ENCODE assay signal across 29 mouse cellular contexts in the genomic region with DNA sequence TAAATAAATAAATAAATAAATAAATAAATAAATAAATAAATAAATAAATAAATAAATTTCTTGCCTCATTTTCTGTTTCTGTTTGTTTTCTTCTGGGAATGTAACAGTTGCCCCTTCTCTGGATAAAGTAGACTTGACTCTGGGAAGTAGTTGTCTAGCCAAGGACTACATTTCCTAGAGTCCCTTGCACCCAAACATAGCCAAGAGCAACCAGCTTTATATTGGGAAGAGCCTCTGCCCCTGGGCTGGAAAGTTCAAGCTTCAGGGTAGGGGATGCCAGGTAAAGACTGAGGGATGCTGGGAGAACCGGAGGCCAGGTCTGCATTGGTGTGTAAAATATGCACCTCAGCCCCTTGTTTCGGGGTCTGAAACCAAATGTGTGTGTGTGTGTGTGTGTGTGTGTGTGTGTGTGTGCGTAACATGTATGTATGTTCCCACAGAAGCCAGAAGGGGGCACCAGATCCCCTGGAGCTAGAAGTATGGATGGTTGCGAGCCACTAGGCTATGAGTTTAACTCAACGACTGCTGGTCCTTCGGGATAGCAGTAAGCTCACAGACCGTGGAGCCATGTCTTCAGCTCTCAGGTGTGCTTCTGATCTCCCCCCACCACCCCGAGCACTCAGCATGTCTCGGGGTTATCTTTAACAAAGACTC. TPM values are rescaled to one million over a fixed set of nuclear protein-coding genes. Genes with fewer than 3 reads are reported as not detected.
"Had no signal": no experiment of that assay in that cellular context is flagged by ENCODE, and none has a peak within 500 bp of the region (broad histone marks: within the 10 kb centered on the region; RNA-seq: fewer than 3 reads in every experiment).

No protein-coding gene starts in this region.

- H3K4me1 ChIP-seq: liver, embryonic 15.5 days; neural tube, embryonic 15.5 days had no signal

- ATAC-seq: intestine, postnatal 0 days had no signal

- H3K9me3 ChIP-seq: liver, embryonic 15.5 days; lung, embryonic 15.5 days; neural tube, embryonic 15.5 days had no signal

- H3K27me3 ChIP-seq: liver, embryonic 15.5 days; lung, embryonic 15.5 days; neural tube, embryonic 12.5 days; neural tube, embryonic 15.5 days had no signal

- H3K9ac ChIP-seq: liver, embryonic 15.5 days; lung, embryonic 15.5 days; neural tube, embryonic 12.5 days; neural tube, embryonic 15.5 days had no signal

- DNase-seq: kidney, adult 2 months; kidney, postnatal 36 days; lung, adult 18-20 months; lung, postnatal 10 days; lung, postnatal 36 days; midbrain, embryonic 14.5 days; right cerebral cortex, adult 18-20 months; right cerebral cortex, postnatal 14 days; right cerebral cortex, postnatal 4 days; thymus, adult 2 months; thymus, postnatal 14 days; thymus, postnatal 4 days had no signal

- H3K4me3 ChIP-seq: liver, embryonic 15.5 days; lung, embryonic 15.5 days; megakaryocyte, embryonic 14.5 days; midbrain, embryonic 10.5 days; neural tube, embryonic 12.5 days; neural tube, embryonic 15.5 days had no signal

- H3K27ac ChIP-seq: kidney, postnatal 0 days; liver, embryonic 15.5 days; lung, embryonic 15.5 days; midbrain, embryonic 10.5 days; neural tube, embryonic 12.5 days; neural tube, embryonic 15.5 days; stomach, postnatal 0 days had no signal

- H3K4me2 ChIP-seq: liver, embryonic 11.5 days; liver, embryonic 15.5 days; lung, embryonic 15.5 days; neural tube, embryonic 12.5 days; neural tube, embryonic 15.5 days had no signal

- H3K36me3 ChIP-seq: liver, embryonic 15.5 days; lung, embryonic 15.5 days; midbrain, embryonic 10.5 days; neural tube, embryonic 12.5 days; neural tube, embryonic 15.5 days had no signal

RNA-seq across cellular contexts. Expression of a gene that starts 10.4 kb away (rescaled TPM):
- total RNA-seq: layer of hippocampus, postnatal 14 days; left cerebral cortex, adult 18-20 months; left cerebral cortex, postnatal 36 days had no signal

RNA-seq across cellular contexts. Expression of a gene that starts 26.0 kb away (rescaled TPM):
- total RNA-seq: layer of hippocampus, adult 8-10 months; layer of hippocampus, postnatal 14 days; left cerebral cortex, adult 18-20 months; left cerebral cortex, postnatal 36 days had no signal
- polyA plus RNA-seq: midbrain, embryonic 14.5 days; neural tube, embryonic 12.5 days; neural tube, embryonic 15.5 days; stomach, embryonic 14.5 days had no signal

RNA-seq across cellular contexts. Expression of a gene that starts 42.0 kb away (rescaled TPM):
- total RNA-seq: layer of hippocampus, adult 8-10 months had no signal
- polyA plus RNA-seq: intestine, postnatal 0 days; kidney, adult 2 months; kidney, embryonic 14.5 days; limb, embryonic 14.5 days; liver, embryonic 11.5 days; liver, embryonic 15.5 days; midbrain, embryonic 14.5 days; neural tube, embryonic 12.5 days; neural tube, embryonic 15.5 days; stomach, embryonic 14.5 days; stomach, postnatal 0 days had no signal
